15 mouse cellular contexts compared by ENCODE assay signal in the genomic region with DNA sequence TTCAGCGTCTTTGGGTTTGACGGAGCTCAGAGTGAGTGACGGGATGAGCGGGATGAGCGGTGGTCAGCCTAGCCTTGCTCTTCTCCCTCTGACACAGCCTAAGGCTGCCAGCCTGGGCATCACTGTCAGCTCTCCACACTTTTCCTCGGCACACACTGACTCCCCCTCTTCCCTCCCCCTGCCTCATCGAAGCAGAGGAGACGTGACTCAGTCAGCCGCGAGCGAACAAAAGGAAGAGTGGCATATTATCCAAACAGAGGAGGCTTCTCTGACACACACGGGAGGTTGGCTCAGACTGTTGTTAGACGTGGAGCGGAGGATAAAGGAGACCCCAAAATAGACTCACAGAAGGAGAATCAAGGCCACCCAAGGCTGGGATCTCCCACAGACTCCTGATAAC.
DNase-seq lines count a peak whose midpoint lies in the region; ATAC-seq and TF ChIP-seq lines count a peak whose summit lies in the region.
"Had no signal": no experiment of that assay in that cellular context is flagged by ENCODE, and none has a peak within 500 bp of the region (broad histone marks: within the 10 kb centered on the region; RNA-seq: fewer than 3 reads in every experiment).

No protein-coding gene starts in this region.

- peak; percentile 48 to 49 for DNase-seq in left cerebral cortex, adult 2 months (ENCODE audit: extremely low spot score in 1 of 2, low spot score in 2 of 2)
- DNase-seq in left cerebral cortex, adult 11 months (ENCODE audit: low spot score), result no peak
- DNase-seq in retina, postnatal 1 day, result peak; percentile 59
- DNase-seq in neural tube, embryonic 10.5 days (ENCODE audit: extremely low spot score, low spot score), result no peak
- no peak for DNase-seq in embryo, embryonic 10 days (ENCODE audit: low spot score)
- DNase-seq: cerebellum, adult 9-10 months; embryo, embryonic 11 days; gastrocnemius, postnatal 25 days; lung, embryonic 14.5 days; thymus, postnatal 4 days had no signal

- no peaks in the 10 kb centered on the region for H3K36me3 ChIP-seq in forebrain, embryonic 16.5 days (ENCODE audit: control insufficient read depth, insufficient read depth)
- no peaks in the 10 kb centered on the region for H3K36me3 ChIP-seq in forebrain, embryonic 12.5 days (replicated peaks)
- H3K36me3 ChIP-seq in hindbrain, embryonic 16.5 days (ENCODE audit: control insufficient read depth, insufficient read depth, low read length), result no peaks in the 10 kb centered on the region

- no peaks in the 10 kb centered on the region for H3K9me3 ChIP-seq in forebrain, embryonic 16.5 days (ENCODE audit: control insufficient read depth, low read length)
- H3K9me3 ChIP-seq in forebrain, embryonic 12.5 days, result no peaks in the 10 kb centered on the region
- H3K9me3 ChIP-seq in hindbrain, embryonic 16.5 days (ENCODE audit: control insufficient read depth, low read length), result no peaks in the 10 kb centered on the region

- intact Hi-C loops in left cerebral cortex, adult 2 months (cut with DNase I), result loop anchor here (1.0 kb wide), 1 partner anchor 33 kb away; no protein-coding TSS in a partner anchor

- no peak overlapping the region for H3K4me2 ChIP-seq in forebrain, embryonic 16.5 days (ENCODE audit: low read length)
- no peak overlapping the region for H3K4me2 ChIP-seq in forebrain, embryonic 12.5 days
- peak overlapping the region; percentile 20; the same call in 1 of the 2 replicates for H3K4me2 ChIP-seq in hindbrain, embryonic 16.5 days (ENCODE audit: low read length)
- H3K4me2 ChIP-seq: lung, embryonic 14.5 days had no signal

- H3K4me3 ChIP-seq in forebrain, embryonic 16.5 days (replicated peaks; ENCODE audit: low read length), result no peak overlapping the region
- no peak overlapping the region for H3K4me3 ChIP-seq in forebrain, embryonic 12.5 days (replicated peaks)
- H3K4me3 ChIP-seq in left cerebral cortex, adult 2 months, result no peak overlapping the region
- H3K4me3 ChIP-seq in hindbrain, embryonic 16.5 days (ENCODE audit: low read length), result no peak overlapping the region
- H3K4me3 ChIP-seq: erythroblast, embryonic 14.5 days had no signal

- H3K27me3 ChIP-seq in forebrain, embryonic 16.5 days (replicated peaks; ENCODE audit: control insufficient read depth, insufficient read depth, low read length), result no peaks in the 10 kb centered on the region
- H3K27me3 ChIP-seq in forebrain, embryonic 12.5 days, result no peaks in the 10 kb centered on the region
- H3K27me3 ChIP-seq in hindbrain, embryonic 16.5 days (replicated peaks; ENCODE audit: control insufficient read depth, insufficient read depth, low read length), result no peaks in the 10 kb centered on the region

- TF ChIP-seq CTCF in left cerebral cortex, adult 2 months (IDR thresholded peaks at IDR 0.05), result no peak

- H3K27ac ChIP-seq in forebrain, embryonic 16.5 days (ENCODE audit: low read length), result no peak overlapping the region
- no peak overlapping the region for H3K27ac ChIP-seq in forebrain, embryonic 12.5 days
- H3K27ac ChIP-seq in left cerebral cortex, adult 2 months, result 0 out of 2 replicates have a peak overlapping the region, but pooled peaks have one; percentile 15
- H3K27ac ChIP-seq in hindbrain, embryonic 16.5 days (ENCODE audit: low read depth, low read length), result no peak overlapping the region
- H3K27ac ChIP-seq: stomach, postnatal 0 days had no signal

- ATAC-seq in forebrain, embryonic 16.5 days, result peak; percentile 61
- no peak for ATAC-seq in forebrain, embryonic 12.5 days (ENCODE audit: low FRiP score)
- 0 out of 2 replicates have a peak, but pooled peaks have one; percentile 40 for ATAC-seq in hindbrain, embryonic 16.5 days

- H3K9ac ChIP-seq in forebrain, embryonic 16.5 days (replicated peaks; ENCODE audit: low read depth, low read length), result no peak overlapping the region
- H3K9ac ChIP-seq in forebrain, embryonic 12.5 days, result no peak overlapping the region
- no peak overlapping the region for H3K9ac ChIP-seq in hindbrain, embryonic 16.5 days (ENCODE audit: low read depth, low read length)
- H3K9ac ChIP-seq: lung, embryonic 14.5 days had no signal

- 40% methylated on average over 14 of the region's 14 CpGs for WGBS in forebrain, embryonic 16.5 days
- WGBS in forebrain, embryonic 12.5 days, result 51% methylated on average over 14 of the region's 14 CpGs
- 22% methylated on average over 14 of the region's 14 CpGs for WGBS in hindbrain, embryonic 16.5 days

- no peaks in the 10 kb centered on the region for H3K4me1 ChIP-seq in forebrain, embryonic 16.5 days (replicated peaks; ENCODE audit: control insufficient read depth, insufficient read depth, low read length)
- H3K4me1 ChIP-seq in forebrain, embryonic 12.5 days, result peaks cover 9% of the 10 kb centered on the region
- peaks cover 2% of the 10 kb centered on the region; the same call in 1 of the 2 replicates for H3K4me1 ChIP-seq in hindbrain, embryonic 16.5 days (ENCODE audit: control insufficient read depth, insufficient read depth, low read depth, low read length)

Comparison
In these comparisons a context has a peak if more than half of its experiments do, and no peak if none do; other contexts are left out.
1. DNase-seq: peak in left cerebral cortex, adult 2 months (2 of 2) and retina, postnatal 1 day (single experiment); none in left cerebral cortex, adult 11 months (single experiment), neural tube, embryonic 10.5 days (single experiment) and embryo, embryonic 10 days (single experiment).